Mouse (Mus musculus): ENCODE measurements around the gene Ccdc84.
"Not testable (repeated sequence)": the region's sequence is repeated elsewhere in the genome, so short reads cannot be mapped to it uniquely, and the experiment has no call there.

The Ccdc84 gene

DNA sequence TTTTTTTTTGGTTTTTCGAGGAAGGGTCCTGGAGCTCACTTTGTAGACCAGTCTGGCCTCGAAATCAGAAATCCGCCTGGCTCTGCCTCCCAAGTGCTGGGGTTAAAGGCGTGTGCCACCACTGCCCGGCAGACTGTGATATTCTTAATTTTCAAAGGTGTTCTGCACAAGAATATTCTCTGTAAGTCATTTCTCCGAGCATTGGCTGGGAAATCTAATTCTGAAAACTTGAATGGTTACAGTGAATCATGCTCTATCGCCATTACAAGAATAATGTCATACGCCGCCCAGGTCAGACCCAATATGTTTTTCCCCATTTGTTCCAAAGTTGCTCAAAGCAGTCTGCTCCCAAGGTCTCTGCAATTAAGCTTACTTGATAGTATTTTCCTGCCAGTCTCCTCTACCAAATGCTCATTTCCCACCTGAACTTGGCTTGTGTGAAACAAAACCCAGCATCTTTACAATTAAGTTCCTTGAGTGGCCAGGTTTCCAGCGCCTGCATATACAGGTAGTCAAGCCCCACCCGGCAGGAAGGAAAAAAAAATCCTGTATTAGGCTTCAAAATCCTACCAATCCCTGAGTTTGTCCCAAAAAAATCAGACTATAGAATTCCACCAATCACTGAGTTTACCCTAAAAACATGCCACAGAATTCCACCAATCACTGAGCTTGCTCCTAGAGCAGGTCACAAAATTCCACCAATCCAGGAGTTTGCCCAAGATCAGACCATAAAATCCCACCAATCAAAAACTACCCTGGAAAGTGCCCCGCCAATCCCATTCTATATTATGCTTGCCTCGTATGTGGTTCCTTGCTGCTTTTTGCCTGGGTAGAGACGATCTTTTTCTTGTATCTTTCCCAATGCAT is at the start of gene Ccdc84:
Gene Ccdc84, minus strand, starts transcription at position 51 of the 867 bp plus-strand sequence.
- ATAC-seq (ENCODE audit: low TSS enrichment), result no peak

DNA sequence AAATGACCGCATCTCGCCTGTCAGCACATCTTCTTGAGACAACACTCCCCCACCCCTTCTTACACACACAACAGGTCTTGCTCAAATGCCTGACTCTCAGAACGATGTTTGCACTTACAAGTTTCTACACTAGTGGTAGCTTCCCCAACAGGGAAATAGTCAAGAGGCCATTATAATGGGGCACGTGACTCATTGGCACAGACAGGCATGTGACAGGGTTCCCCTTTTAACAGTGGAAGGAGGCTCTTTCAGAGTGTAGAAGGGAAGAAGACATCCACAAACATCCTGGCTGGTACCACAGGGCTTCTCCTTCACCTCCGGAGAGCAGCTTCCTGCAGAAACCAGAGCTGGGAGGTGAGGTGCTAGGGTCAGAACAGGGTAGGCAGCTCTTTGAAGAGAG is 43.6 kb upstream of the Ccdc84 start:
- ATAC-seq (ENCODE audit: low TSS enrichment), result no peak

DNA sequence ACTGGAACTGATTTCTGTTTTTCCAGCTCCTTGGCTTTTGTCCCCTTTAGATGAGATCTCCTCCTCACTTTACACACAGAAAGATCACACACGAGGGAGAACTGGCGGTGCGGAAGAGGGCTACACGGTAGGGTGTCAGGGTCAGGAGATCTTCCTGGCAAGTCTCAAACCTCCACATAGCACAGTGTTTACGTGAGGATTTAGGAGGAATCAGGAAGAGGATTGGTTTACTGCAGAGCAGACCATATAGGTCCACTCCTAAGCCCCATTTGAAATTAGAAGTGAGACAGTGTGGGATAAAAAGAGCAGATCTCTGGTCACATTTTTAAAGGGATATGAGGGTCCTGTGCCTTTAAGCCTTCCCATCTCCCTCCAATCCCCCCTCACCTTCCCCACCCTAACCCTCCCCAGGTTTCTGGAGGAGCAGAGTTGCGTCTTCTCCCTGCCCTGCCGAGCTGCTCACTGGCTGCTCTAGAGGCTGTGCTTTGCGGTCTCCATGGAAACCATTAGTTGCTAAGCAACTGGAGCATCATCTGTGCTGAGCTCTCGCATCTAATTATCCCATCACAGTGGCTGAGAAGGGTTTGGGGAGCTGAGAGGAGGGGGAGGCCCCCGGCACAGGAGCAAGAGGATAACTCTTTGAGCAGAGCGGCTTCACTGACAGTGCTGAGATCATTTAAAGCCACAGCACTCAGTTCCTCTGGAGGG is 38.8 kb upstream of the Ccdc84 start:
- peak; percentile 98 for ATAC-seq (ENCODE audit: low TSS enrichment)

DNA sequence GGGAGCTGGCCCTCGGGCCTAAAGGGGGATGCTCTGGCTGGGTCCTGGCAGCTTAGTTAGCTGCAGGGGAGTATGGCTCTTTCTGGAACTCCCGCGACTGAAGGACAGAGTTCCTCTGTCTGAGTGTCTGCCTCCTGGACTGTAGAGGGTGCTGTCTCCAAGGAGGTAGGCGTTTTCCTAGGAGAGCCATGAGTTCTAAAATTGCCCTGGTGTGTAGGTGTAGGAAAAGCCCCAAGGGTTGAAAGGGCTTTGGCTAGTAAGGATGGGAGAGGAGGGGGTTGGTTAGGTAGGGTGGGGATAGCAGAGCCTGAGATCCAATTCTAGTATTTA is 36.5 kb upstream of the Ccdc84 start, which contains the start of gene Upk2:
Gene Upk2, minus strand, starts transcription at position 86 of the 330 bp plus-strand sequence.
- ATAC-seq (ENCODE audit: low TSS enrichment), result no peak

DNA sequence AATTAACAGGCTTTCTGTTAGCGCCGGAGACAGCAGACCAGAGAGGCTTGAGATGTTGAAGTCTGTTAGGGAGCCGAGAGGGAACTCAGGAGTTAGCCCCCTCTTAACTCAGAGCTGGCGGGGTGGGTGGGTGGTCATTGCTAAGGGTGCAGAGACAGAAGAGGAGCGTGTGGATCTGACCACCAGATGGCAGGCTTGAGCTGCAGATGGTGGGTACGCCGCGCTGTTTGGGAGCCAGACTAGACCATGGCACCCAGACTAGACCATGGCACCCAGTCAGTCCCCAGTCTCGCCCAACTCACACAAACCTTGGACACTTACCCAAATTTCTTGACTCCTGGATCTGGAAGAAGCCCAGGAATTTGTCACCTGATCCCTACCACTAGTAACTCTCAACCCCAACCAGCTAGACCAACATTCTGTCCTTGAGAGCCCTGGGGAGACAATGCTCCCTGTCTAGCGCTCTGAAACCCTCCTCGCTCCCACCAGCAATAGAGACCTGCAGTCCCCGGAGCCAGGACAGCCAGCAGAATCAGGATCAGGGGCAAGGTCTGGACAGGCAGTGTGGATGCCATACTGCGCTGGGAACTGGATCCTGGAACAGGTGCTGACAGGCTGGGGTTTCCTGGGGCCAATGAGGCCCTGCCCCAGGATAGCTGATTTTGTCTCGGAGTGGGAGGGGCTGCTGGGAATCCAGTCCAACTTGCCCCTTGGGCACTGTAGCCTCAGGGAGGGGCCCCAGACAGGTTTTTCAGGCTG is 35.9 kb upstream of the Ccdc84 start:
- peak; percentile 56; the same call in 1 of the 2 replicates for ATAC-seq (ENCODE audit: low TSS enrichment)

DNA sequence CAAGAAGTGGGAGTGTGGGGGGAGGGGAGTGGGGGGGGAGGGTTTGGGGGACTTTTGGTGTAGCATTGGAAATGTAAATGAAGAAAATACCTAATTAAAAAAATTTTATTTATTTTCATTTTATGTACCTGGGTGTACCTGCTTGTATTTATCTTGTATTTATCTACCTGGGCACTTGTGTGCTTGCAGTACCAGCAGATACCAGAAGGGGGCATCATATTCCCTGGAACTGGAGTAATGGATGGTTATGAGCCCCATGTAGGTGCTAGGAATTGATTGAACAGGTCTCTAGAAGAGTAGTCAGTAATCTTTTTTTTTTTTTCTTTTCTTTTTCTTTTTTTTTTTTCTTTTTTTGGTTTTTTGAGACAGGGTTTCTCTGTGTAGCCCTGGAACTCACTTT is 32.0 kb upstream of the Ccdc84 start:
- no peak for ATAC-seq (ENCODE audit: low TSS enrichment)

DNA sequence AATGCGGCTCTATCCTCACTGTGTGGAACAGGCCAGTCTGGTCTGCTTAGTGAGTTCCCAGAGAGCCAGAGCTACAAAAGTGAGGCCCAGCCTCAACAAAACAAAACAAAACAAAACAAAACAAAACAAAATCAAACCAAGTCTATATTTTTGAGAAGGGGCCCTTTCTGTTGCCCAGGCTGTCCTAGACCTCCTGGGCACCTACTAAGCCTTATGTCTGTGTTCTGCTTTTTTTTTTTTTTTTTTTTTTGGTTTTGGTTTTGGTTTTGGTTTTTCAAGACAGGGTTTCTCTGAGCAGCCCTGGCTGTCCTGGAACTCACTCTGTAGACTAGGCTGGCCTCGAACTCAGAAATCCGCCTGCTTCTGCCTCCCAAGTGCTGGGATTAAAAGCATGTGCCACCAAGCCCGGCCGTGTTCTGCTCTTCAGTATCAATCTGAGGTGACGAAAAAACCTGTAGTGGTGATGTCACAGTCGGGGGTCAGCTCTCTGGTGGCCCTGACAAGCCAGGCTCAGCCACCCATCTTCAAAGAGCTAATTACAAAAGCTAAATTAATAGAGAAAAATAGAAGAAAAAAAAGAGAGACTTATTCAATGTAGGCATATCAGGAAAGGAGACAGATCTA is 26.1 kb upstream of the Ccdc84 start:
- ATAC-seq (ENCODE audit: low TSS enrichment), result not testable (repeated sequence)

DNA sequence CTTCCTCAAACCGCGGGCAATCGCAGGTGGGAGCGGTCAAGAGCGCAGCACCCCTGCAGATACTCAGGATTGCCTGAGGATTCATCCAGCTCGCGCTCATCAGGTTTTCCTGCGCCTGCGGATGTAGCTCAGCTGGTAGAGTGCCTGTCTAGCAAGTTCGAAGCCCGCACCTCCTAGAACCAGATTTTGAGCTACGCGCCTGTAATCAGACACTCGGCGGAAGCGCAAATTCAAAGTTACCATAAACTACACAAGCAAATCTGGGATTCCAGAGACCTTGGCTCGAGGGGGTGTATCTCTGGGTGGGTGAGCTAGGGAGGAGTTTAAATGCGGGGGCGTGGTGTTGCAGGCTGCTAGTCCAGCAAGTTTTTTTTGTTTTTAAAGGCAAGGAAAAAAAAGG is 22.6 kb upstream of the Ccdc84 start, which contains the start of gene Foxr1:
Gene Foxr1, minus strand, starts transcription at position 176 of the 400 bp plus-strand sequence.
- ATAC-seq (ENCODE audit: low TSS enrichment), result no peak

DNA sequence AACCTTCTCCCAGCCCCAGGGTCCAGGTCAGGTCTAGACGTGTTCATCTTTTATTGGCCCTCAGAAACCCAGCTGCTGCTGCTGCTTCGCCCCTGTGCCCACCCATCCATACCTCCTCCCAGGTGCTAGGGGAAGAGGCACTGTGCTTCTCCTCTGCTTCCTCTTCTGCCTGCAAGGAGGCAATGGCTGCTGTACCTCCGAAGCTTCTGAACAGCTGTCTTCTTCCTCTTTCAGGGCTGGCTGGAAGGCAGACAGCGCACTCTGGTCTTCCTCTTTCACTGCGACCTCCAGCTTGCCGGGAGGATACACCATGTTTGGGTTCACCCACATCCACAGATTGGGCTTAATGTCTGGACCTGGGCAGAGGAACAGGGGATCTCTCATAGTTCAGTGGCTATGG is 17.4 kb upstream of the Ccdc84 start:
- ATAC-seq (ENCODE audit: low TSS enrichment), result no peak

DNA sequence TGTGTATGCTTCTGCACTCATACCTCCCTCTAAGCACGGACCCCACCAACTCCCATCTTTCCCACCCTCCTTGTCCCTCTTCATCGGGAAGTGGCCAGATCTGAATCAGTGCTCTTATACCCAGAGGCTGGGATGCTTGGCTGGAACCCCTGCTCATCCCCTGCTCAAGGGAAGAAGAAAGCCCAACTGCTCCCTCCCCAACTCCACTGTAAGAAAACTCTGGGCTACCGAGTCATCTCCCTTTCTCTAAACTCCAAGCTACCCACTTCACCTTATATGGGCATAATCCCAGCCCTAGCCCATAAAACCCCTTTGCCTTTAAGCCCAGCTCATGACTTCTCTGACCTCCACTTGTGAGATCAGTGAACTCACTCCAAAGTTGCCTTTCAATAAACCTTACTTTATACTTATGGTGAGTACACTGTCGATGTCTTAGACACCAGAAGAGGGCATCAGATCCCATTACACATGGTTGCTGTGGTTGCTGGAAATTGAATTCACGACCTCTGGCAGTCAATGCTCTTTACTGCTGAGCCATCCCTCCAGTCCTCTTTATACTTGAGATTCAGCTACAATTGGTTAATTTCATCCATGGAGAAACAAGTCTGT is 14.3 kb upstream of the Ccdc84 start:
- ATAC-seq (ENCODE audit: low TSS enrichment), result no peak

DNA sequence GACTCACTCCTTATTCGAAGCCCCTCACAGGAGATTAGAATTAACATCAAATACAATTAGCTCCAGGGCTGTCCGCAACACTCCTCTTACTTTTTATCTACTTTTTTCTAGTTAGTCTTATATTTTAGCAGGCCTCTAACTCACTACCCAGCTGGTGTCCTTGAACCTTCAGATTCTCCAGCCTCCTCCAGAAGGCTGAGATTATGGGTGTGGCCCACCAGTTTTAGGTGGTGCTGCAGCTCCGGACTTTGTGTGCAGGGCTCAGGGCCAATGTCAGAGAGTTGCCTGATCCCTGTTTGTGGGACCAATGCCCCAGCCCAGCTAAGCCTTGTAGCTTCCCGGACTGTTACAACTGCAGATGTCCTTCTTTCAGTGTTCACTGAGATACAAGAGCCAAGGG is 5.2 kb upstream of the Ccdc84 start:
- ATAC-seq (ENCODE audit: low TSS enrichment), result no peak

DNA sequence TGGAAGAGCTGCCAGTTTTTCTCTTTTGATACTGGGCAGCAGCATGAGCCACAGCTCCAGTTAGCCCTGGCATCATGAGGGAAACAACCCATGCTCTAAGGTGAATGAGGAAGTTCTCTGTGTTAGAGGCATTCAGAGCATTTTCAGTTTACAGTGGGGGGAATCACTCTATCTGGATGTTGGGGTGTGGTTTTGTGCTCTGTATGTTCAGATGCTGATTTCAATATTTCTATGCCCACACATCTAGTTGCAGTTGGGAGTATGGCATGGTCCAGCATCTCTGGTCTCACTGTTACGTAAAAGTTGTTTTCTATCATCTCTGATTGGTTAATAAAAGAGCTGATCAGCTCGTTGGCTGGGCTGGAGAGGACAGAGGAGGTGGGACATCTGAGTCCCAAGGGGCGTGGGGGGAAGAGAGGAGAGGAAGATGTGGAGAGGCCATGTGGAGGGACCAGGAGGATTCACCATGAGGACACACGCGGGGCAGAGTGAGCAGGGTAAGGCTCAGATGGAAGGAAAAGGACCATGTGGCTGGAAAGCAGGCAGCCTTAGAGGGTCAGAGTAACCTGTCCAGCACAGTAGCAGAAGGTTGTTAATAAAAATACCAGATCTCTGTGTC is 2.0 kb upstream of the Ccdc84 start:
- no peak for ATAC-seq (ENCODE audit: low TSS enrichment)

DNA sequence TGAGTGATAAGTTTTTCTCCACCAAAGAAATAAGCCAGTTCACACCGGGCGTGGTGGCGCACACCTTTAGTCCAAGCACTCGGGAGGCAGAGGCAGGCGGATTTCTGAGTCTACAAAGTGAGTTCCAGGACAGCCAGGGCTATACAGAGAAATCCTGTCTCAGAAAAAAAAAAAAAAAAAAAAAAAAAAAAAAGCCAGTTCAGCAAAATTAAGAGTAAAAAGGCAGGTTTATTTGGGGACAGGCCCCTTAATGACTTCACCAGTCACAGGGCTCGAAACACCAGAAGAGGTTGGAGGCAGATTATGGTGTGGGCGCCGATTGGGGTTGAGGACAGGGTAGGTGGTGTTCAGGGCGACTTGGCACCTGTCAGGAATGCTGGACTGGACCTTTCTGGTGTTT is 1.4 kb upstream of the Ccdc84 start:
- not testable (repeated sequence) for ATAC-seq (ENCODE audit: low TSS enrichment)

DNA sequence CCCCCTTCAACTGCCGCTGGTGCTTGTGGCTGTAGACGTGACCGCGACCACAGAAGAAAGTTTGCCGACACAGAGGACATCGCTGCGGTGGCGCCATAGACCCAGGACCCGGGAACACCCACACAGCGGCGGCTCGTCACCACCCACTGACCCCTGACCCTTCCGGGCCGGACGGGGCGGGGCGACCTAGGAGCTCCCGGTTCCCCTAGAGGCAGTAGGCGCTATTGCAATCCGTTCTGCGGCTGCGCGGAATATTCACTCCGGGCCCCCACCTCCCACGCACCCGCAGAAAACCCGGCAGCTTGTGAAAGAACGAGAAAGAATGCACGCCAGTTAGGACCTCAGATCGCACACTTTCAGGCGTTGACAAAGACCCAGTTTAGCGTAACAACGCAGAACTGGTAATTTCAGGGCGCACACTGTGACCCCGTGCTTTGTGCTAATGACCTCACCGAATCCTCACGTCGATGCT is 441 bp downstream of the Ccdc84 start:
- peak; percentile 81 for ATAC-seq (ENCODE audit: low TSS enrichment)

DNA sequence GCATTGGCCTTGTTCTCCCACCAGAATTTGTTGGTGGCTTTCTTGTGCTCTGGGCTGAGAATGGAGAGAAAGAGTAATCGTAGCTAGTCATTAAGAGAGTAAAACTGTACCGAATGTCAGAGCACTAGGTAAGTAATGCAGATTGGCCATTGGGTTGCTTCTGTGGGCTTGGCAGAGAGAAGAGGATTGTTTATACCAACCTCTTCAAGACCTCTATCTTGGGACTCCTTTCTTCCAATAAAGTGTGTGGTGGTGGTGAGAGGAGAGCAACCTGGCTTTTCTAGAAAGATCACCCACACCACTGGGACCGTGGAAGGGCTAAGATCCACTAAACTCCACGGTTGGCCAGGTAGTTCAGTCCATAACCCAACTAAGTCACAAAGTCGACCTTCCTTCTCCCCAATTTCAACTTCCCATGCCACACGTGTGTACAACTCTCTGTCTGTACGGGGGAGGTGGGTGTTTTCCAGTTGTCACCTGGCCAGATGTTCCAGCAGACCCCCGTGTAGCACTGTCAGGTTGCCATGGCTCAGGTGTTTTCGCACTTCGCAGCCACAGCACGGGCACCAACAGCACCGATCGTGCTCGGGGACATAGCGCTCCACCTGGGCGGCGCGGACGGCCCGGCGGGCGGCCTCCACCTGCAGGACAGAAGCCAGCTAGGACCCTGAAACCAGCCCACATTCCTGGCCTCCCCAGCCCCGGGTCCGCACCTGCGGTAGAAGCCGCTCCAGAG is 1.0 kb downstream of the Ccdc84 start:
- ATAC-seq (ENCODE audit: low TSS enrichment), result no peak

DNA sequence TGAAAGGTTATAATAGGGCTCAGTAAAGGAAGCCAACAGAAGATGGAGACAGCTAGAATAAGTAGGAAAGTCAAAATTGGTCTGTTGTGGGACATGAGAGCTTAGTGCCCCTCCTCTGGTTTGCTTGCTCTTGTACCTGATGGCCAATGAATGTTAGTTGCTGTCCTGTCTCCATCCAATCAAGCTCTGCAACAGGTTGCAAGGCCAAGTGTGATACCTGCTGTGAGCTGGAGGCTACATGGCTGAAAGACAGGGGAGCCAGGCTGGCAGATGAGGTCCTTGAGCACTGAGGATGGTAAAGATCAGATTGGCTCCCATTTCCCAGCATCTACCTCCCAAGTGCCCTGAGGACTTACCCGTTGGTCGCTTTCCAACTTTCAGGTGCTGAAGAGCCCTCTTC is 5.6 kb downstream of the Ccdc84 start:
- no peak for ATAC-seq (ENCODE audit: low TSS enrichment)

DNA sequence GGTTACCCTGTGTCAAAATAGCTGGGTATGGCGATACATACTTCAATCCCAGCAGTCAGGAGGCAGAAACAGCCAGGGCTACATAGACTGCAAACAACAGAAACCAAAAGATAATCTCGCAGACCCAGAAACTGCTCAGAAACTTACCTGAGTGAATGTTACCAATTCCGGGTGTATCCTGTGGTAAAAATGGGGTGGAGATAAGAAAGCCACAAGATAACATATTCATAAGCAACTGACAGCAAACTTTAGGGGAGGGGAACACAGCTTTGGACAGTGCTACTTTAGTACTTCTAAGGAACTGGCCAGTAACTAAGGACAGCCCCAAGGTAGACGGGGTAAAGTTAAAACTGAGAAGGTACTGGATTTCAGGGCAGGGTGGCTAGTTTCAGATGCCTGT is 6.1 kb downstream of the Ccdc84 start:
- ATAC-seq (ENCODE audit: low TSS enrichment), result no peak

DNA sequence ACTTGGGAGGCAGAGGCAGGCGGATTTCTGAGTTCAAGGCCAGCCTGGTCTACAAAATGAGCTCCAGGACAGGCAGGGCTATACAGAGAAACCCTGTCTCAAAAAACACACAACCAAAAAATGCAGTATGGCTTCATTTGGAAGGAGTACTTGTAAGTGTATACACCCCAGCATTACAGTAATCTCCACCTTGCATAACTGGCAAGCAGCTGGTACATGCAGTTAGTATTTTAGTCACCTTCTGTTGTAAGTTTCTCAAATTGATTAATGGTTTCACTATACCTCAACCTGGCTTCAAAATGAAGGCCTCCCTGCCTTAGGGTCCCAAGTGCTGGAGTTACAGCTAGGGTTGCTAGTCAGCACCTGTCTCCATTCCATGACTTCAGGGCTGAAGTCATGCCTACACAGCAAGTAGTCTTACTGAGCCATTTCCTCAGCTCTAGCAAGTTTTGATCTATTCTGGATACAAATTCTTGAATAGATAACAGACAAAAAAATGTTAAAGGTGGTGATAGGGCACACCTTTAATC is 6.7 kb downstream of the Ccdc84 start:
- ATAC-seq (ENCODE audit: low TSS enrichment), result no peak

DNA sequence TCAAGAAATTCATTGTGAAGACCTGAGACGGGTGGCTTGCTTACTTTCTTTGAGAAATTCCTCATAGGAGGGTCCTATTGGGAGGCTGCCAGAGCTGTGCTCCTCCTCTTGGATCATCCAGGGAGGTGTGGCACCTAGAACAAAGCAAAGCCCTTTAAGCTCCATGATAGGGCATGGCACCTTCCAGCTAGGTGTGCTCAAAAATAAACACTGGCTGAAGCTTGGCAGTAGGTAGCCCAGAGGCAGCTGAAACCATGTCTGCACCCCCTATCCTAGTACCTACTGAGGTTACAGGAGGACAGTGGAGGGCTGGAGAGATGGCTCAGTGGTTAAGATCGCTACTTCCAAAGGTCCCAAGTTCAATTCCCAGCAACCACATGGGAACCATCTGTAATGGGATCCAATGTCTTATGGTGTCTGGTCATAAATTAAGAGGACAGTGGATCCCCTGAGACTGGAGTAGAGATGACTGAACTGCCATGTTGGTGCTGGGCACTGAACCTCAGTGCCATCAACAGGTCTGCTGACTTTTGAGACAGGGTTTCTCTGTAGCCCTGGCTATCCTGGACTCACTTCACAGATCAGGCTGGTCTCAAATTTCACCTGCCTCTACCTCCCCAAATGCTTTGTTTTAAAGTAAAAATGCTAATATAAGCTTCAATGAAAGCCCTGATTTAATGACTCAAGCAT is 7.6 kb downstream of the Ccdc84 start:
- ATAC-seq (ENCODE audit: low TSS enrichment), result no peak
